Mouse (Mus musculus): ENCODE data around the gene Slc39a3. TPM values are rescaled to one million over a fixed set of nuclear protein-coding genes. Genes with fewer than 3 reads are reported as not detected.
"Not testable (repeated sequence)": the region's sequence is repeated elsewhere in the genome, so short reads cannot be mapped to it uniquely, and the experiment has no call there.

The Slc39a3 gene
- 10 to 100 TPM; 11.5 to 13.0 TPM for total RNA-seq (2021)

GRCm38 (mm10) chr10:81036988-81037580 lies at the start of gene Slc39a3:
TSS of gene Slc39a3 (minus strand) at chr10:81037426.
- intact Hi-C loops (cut with DNase I) = no loop called here
- peak; percentile 99 to 100 for DNase-seq

DNA sequence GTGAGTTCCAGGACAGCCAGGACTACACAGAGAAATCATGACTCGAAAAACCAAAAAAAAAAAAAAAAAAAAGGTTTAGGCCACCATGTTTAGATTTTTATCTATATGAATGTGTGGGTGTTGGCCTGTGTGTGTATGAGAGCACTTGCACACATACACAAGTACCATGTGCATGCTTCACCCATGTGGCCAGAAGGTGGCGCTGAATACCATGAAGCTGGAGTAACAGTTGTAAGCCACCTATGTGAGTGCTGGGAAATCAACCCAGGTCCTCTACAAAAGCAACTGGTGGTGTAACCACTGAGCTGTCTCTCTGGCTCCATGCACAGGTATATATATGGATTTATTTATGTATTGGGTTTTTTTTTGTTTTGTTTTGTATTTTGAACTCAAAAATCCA lies 49.8 kb upstream of the Slc39a3 start:
- DNase-seq = no peak
- intact Hi-C loops (cut with DNase I) = loop anchor here (5.0 kb wide), 1 partner anchor 85 kb away; no protein-coding TSS in a partner anchor

- intact Hi-C loops (cut with DNase I) = loop anchor here (2.0 kb wide), 2 partner anchors 66 to 82 kb away; no protein-coding TSS in a partner anchor
- peak; percentile 72 to 85 for DNase-seq
Measured at GRCm38 (mm10) chr10:81082168-81082960, 45.1 kb upstream of the Slc39a3 start.

DNA sequence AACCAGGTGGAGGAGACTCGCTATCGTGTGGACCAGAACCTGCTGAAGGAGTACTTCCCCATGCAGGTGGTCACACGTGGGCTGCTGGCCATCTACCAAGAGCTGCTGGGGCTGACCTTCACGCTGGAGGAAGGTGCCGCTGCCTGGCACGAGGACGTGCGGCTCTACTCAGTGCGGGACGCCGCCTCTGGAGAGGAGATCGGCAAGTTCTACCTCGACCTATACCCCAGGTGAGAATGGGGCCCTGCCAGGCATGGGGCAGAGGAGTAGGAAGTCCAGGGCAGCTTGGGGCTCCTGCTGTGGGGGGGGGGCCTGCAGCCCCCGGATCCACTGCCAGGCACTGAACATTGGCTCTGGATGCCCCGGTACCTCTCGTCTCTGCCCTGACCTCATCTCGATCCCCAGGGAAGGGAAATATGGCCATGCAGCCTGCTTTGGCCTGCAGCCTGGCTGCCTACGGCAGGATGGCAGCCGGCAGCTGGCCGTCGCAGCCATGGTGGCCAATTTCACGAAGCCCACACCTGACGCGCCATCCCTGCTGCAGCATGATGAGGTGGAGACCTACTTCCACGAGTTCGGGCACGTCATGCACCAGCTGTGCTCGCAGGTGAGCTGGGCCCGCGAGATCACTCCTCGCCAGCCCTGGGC lies 42.9 kb upstream of the Slc39a3 start:
- no peak for DNase-seq
- intact Hi-C loops (cut with DNase I) = no loop called here

DNA sequence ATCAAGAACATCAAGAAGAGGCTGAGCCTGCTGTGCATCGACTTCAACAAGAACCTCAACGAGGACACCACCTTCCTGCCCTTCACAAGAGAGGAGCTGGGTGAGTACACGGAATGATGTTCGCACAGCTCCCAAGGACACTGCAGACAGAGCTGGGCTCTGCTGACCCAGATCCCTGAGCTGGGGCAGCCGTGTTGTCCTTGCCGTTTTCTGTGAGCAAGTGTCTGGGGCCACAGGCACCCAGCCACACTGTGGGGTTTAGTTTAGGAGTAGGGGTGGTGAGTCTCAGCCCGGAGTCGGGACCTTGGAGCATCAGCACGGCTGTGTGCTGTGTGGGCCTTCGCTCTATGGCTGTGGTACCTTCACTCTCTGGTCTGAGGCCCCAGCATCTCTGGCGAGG lies 40.7 kb upstream of the Slc39a3 start:
- no peak for DNase-seq
- intact Hi-C loops (cut with DNase I) = no loop called here

- intact Hi-C loops (cut with DNase I) = no loop called here
Measured at GRCm38 (mm10) chr10:81076356-81076755, 39.1 kb upstream of the Slc39a3 start.

GRCm38 (mm10) chr10:81075734-81076133 lies 38.5 kb upstream of the Slc39a3 start:
- intact Hi-C loops (cut with DNase I) = no loop called here
- DNase-seq = no peak

More at GRCm38 (mm10) chr10:81076356-81076755, 39.1 kb upstream of the Slc39a3 start:
- DNase-seq = no peak

- intact Hi-C loops (cut with DNase I) = no loop called here
- no peak for DNase-seq
Measured at GRCm38 (mm10) chr10:81073464-81073863, 36.2 kb upstream of the Slc39a3 start.

DNA sequence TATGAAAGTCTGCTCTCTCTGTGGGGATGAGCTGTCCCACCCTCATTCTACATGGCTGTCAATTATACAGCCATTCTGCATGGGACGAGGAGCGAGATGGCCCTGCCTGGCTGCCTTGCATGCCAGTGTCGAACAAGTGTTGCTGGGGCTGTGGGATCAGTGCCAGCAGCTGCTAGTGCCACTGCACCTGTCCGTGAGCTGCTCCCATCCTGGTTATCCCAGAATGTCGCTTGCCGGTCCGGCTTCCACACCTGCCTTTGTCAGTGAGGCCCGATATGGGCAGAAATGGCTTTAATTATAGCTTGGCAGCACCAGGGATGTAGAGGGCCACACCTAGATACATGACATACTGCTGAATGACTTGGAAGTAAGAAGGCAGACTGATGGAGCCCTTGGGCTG lies 35.1 kb upstream of the Slc39a3 start:
- DNase-seq = no peak
- intact Hi-C loops (cut with DNase I) = no loop called here

DNA sequence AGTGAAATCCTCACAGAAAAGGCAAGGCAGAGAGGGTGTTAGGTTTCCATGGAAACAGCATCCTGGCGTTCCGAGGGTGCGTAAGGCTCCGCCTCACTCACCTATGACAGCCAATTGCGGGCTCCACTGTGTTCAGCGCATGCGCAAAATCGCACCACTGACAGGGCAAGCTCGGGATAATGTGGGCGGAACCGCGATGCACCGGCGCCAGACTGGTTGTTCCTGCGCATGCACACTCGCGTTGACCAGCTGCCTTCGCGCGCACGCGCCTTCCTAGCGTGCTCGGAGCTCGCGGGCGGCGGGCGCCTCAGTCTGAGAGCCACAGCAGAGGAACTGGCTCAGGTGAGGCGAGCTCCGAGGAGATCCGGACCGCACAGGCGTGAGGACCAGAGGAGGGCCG lies 32.6 kb upstream of the Slc39a3 start, which contains the start of gene Thop1:
Gene Thop1, plus strand, starts transcription at position 200 of the 400 bp plus-strand sequence.
- intact Hi-C loops (cut with DNase I) = no loop called here
- DNase-seq = peak; percentile 98

DNA sequence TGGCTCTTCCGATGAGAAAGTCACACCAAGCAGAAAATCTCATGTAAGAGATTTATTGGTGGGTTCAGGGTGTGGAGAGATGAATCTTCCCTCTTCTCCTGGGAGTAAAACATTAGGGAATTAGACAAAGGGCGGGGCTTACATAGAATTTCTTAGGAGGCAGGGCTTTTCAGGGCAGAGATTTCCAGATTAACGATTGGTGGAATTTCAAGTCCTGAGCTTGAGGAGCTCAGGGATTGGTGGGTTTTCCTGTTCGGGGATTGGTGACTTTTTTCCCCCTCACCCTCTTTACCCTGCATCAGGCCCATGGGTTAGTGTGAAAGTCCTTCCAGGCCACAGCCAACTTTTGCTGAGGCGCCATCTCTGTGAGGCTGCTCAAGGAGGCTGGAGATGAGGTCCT lies 31.5 kb upstream of the Slc39a3 start:
- DNase-seq = no peak
- intact Hi-C loops (cut with DNase I) = no loop called here

- intact Hi-C loops (cut with DNase I) = not testable (repeated sequence)
Measured at GRCm38 (mm10) chr10:81064519-81064918, 27.3 kb upstream of the Slc39a3 start.

GRCm38 (mm10) chr10:81062710-81063109 lies 25.5 kb upstream of the Slc39a3 start:
- no peak for DNase-seq
- intact Hi-C loops (cut with DNase I) = no loop called here

More at GRCm38 (mm10) chr10:81064519-81064918, 27.3 kb upstream of the Slc39a3 start:
- DNase-seq = not testable (repeated sequence)

GRCm38 (mm10) chr10:81059603-81060543 lies 22.6 kb upstream of the Slc39a3 start, which contains the start of gene Sgta:
TSS of gene Sgta (minus strand) at chr10:81060181.
- peak; percentile 100 for DNase-seq
- intact Hi-C loops (cut with DNase I) = no loop called here

GRCm38 (mm10) chr10:81058896-81059295 lies 21.7 kb upstream of the Slc39a3 start:
- intact Hi-C loops (cut with DNase I) = no loop called here
- DNase-seq = no peak

GRCm38 (mm10) chr10:81057406-81058130 lies 20.3 kb upstream of the Slc39a3 start:
- intact Hi-C loops (cut with DNase I) = no loop called here
- peak; percentile 55 to 63 for DNase-seq

DNA sequence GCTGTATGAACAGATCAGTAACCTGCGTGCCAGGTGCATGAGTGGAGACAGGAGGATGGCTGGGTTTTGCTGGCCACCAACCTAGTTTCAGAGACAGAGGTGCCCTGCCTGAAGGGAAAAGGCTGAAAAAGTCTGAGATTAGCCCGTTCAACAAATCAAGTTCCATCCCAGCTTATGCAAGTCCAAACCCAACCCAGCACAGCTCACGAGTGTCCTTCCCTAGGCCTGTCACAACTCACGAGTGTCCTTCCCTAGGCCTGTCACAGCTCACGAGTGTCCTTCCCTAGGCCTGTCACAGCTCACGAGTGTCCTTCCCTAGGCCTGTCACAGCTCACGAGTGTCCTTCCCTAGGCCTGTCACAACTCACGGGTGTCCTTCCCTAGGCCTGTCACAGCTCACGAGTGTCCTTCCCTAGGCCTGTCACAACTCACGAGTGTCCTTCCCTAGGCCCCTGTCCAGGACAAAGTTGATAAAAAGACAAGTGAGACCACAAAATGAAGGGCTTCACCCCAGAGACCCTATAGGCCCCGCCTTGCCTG lies 18.6 kb upstream of the Slc39a3 start:
- DNase-seq; intact Hi-C loops (cut with DNase I): not testable (repeated sequence)

GRCm38 (mm10) chr10:81055169-81055568 lies 17.9 kb upstream of the Slc39a3 start:
- intact Hi-C loops (cut with DNase I) = no loop called here
- DNase-seq = no peak

GRCm38 (mm10) chr10:81052577-81052976 lies 15.4 kb upstream of the Slc39a3 start:
- intact Hi-C loops (cut with DNase I) = no loop called here
- DNase-seq = no peak
